Mouse (Mus musculus) CH12.LX (cell line): Measurements from ENCODE around the gene Gipc2.

ENCODE experiments used
- BHLHE40 ChIP-seq: IDR thresholded peaks from 2 replicates; pipeline ENCODE4 v1.6.1; 2011; ENCODE audit warnings: mild to moderate bottlenecking, low read depth, low read length, improper control_type of control experiment
- CTCF ChIP-seq, 2 experiments: IDR thresholded peaks in 1 of 2; conservative IDR thresholded peaks in 1 of 2; 2 replicates each; pipeline ENCODE4 v1.5.1; 2011 to 2012; ENCODE audit warnings: low read depth in 2 of 2, low read length in 2 of 2, improper control_type of control experiment in 1 of 2, inconsistent platforms in 1 of 2, mild to moderate bottlenecking in 1 of 2, moderate library complexity in 1 of 2
- E2F4 ChIP-seq: IDR thresholded peaks from 2 replicates; pipeline ENCODE4 v1.6.1; 2011; ENCODE audit warnings: low read depth, low read length, improper control_type of control experiment; ENCODE audit not compliant: insufficient replicate concordance
- EP300 ChIP-seq: IDR thresholded peaks from 2 replicates; pipeline ENCODE4 v1.6.1; 2011; ENCODE audit warnings: low read length, improper control_type of control experiment
- ETS1 ChIP-seq: conservative IDR thresholded peaks from 2 replicates; pipeline ENCODE4 v1.6.1; 2012; ENCODE audit warnings: low read depth, mild to moderate bottlenecking, inconsistent platforms, low read length, improper control_type of control experiment, moderate library complexity
- JUND ChIP-seq: conservative IDR thresholded peaks from 2 replicates; pipeline ENCODE4 v1.6.1; 2011; ENCODE audit warnings: low read depth, low read length, improper control_type of control experiment
- MAFK ChIP-seq: IDR thresholded peaks from 2 replicates; pipeline ENCODE4 v1.6.1; 2011; ENCODE audit warnings: low read length, improper control_type of control experiment; ENCODE audit not compliant: insufficient replicate concordance
- MAX ChIP-seq: IDR thresholded peaks from 2 replicates; pipeline ENCODE4 v1.6.1; 2011; ENCODE audit warnings: low read length, improper control_type of control experiment
- MYC ChIP-seq: IDR thresholded peaks from 2 replicates; pipeline ENCODE4 v1.6.1; 2011; ENCODE audit warnings: low read depth, mild to moderate bottlenecking, improper control_type of control experiment, low read length
- NRF1 ChIP-seq: IDR thresholded peaks from 2 replicates; pipeline ENCODE4 v1.6.1; 2014; ENCODE audit warnings: low read depth, mild to moderate bottlenecking, inconsistent platforms, low read length, improper control_type of control experiment, moderate library complexity
- POLR2A ChIP-seq: IDR thresholded peaks from 2 replicates; pipeline ENCODE4 v1.6.1; 2011; ENCODE audit warnings: low read depth, mild to moderate bottlenecking, improper control_type of control experiment, low read length
- RCOR1 ChIP-seq: conservative IDR thresholded peaks from 2 replicates; pipeline ENCODE4 v1.6.1; 2012; ENCODE audit warnings: low read depth, mild to moderate bottlenecking, inconsistent platforms, low read length, improper control_type of control experiment
- SIN3A ChIP-seq: IDR thresholded peaks from 2 replicates; pipeline ENCODE4 v1.6.1; 2012; ENCODE audit warnings: low read length, improper control_type of control experiment, inconsistent platforms
- ZKSCAN1 ChIP-seq: IDR thresholded peaks from 2 replicates; pipeline ENCODE4 v1.6.1; 2012; ENCODE audit warnings: low read depth, inconsistent platforms, low read length, improper control_type of control experiment, borderline replicate concordance

- no peak for TF ChIP-seq SIN3A
- no peak for TF ChIP-seq CTCF (conservative IDR thresholded peaks at IDR 0.05 in 1 of 2, IDR thresholded peaks at IDR 0.05 in 1 of 2; ENCODE audit: low read depth in 2 of 2, low read length in 2 of 2)
- no peak for TF ChIP-seq NRF1
- TF ChIP-seq POLR2A = no peak
- no peak for TF ChIP-seq EP300
- TF ChIP-seq MAX = no peak
- TF ChIP-seq MAFK = no peak
- no peak for TF ChIP-seq ETS1
- TF ChIP-seq BHLHE40 = no peak
- no peak for TF ChIP-seq RCOR1
- no peak for TF ChIP-seq ZKSCAN1
- no peak for TF ChIP-seq JUND
- no peak for TF ChIP-seq MYC
- no peak for TF ChIP-seq E2F4
Observed at GRCm38 (mm10) chr3:152046895-152047294, 119.1 kb downstream of the Gipc2 start.
